Mouse (Mus musculus) midbrain, embryonic 10.5 days (tissue): ENCODE results near the gene Lyl1. TPM values are rescaled to one million over a fixed set of nuclear protein-coding genes. Genes with fewer than 3 reads are reported as not detected.

Experiments
- DNase-seq: peaks from one replicate; pipeline ENCODE4 v3.0.0-alpha.2; 2017; ENCODE audit warnings: low spot score
- H3K27ac ChIP-seq: fragments of 300-500 bp; sonication (generic); replicated peaks from 2 replicates; pipeline ENCODE4 v1.5.1; 2016; ENCODE audit warnings: mild to moderate bottlenecking
- H3K27me3 ChIP-seq: fragments of 300-500 bp; sonication (generic); 2 replicates; pipeline ENCODE4 v1.6.1; 2016; ENCODE audit warnings: low read depth, mild to moderate bottlenecking; ENCODE audit not compliant: poor library complexity, severe bottlenecking
- H3K36me3 ChIP-seq: fragments of 300-500 bp; sonication (generic); 2 replicates; pipeline ENCODE4 v1.6.1; 2016; ENCODE audit warnings: mild to moderate bottlenecking, moderate library complexity
- H3K4me1 ChIP-seq: fragments of 300-500 bp; sonication (generic); 2 replicates; pipeline ENCODE4 v1.6.1; 2016
- H3K4me3 ChIP-seq: fragments of 300-500 bp; sonication (generic); 2 replicates; pipeline ENCODE4 v1.5.1; 2016; ENCODE audit warnings: mild to moderate bottlenecking, moderate library complexity
- H3K9me3 ChIP-seq: fragments of 300-500 bp; sonication (generic); replicated peaks from 2 replicates; pipeline ENCODE4 v1.6.1; 2016; ENCODE audit warnings: mild to moderate bottlenecking
- WGBS: fragments of 180-500 bp; shearing (Covaris S2); methylation state at CpG from one replicate; pipeline ENCODE4 v1.1.7; 2016; 5-methylcytosine and 5-hydroxymethylcytosine counted together
- polyA plus RNA-seq: library from polyadenylated mRNA; unstranded; fragments of >200 nt; fragmentation: Nextera tagmentation; extraction: Ambion mirVana; gene quantifications from 2 replicates; pipeline ENCODE4 v1.2.1, GENCODE M21; 2016

The Lyl1 gene
- polyA plus RNA-seq, 1 experiment from 2014 or later = 5.8 TPM

GRCm38 (mm10) chr8:84699861-84700322 is 1.4 kb upstream of the Lyl1 start:
- Histone ChIP-seq H3K27ac (no peak overlapping the region; the same call in 1 of the 2 replicates), H3K27me3 (peaks cover 59% of the 10 kb centered on the region), H3K9me3 (no peaks in the 10 kb centered on the region), H3K4me3 (no peak overlapping the region; the same call in 1 of the 2 replicates), H3K4me1 (peaks cover 30% of the 10 kb centered on the region), H3K36me3 (peaks cover 53% of the 10 kb centered on the region)
- DNase-seq = peak; percentile 51
- 69% methylated on average over 7 of the region's 7 CpGs for WGBS

GRCm38 (mm10) chr8:84700526-84700925 is 731 bp upstream of the Lyl1 start:
- peaks cover 47% of the 10 kb centered on the region for H3K36me3 ChIP-seq
- H3K27ac ChIP-seq = no peak overlapping the region
- H3K9me3 ChIP-seq = no peaks in the 10 kb centered on the region
- H3K4me1 ChIP-seq = peaks cover 36% of the 10 kb centered on the region
- H3K4me3 ChIP-seq = no peak overlapping the region
- H3K27me3 ChIP-seq = peaks cover 66% of the 10 kb centered on the region
- 86% methylated on average over 5 of the region's 5 CpGs for WGBS
- no peak for DNase-seq

DNA sequence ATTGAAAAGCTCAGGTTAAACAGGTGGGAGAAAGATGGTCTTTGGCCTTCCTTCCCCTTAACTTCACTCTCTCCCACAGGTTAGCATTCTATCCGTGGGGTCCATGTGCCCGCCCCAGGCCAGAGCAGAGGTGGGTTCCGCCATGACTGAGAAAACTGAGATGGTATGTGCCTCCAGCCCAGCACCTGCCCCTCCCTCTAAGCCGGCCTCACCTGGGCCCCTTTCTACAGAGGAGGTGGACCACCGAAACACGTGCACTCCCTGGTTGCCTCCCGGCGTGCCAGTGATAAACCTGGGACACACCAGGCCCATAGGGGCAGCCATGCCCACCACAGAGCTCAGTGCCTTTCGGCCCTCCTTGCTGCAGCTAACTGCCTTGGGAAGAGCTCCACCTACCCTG is 1.3 kb downstream of the Lyl1 start:
- H3K4me3 ChIP-seq = peak overlapping the region; percentile 36
- peaks cover 86% of the 10 kb centered on the region for H3K27me3 ChIP-seq
- H3K27ac ChIP-seq = 0 out of 2 replicates have a peak overlapping the region, but pooled peaks have one; percentile 42
- WGBS = 72% methylated on average over 9 of the region's 9 CpGs
- H3K36me3 ChIP-seq = peaks cover 27% of the 10 kb centered on the region
- peaks cover 51% of the 10 kb centered on the region for H3K4me1 ChIP-seq
- no peak for DNase-seq
- no peaks in the 10 kb centered on the region for H3K9me3 ChIP-seq

- H3K27me3 ChIP-seq = peaks cover 90% of the 10 kb centered on the region
- no peak for DNase-seq
- WGBS = 80% methylated on average over 6 of the region's 6 CpGs
- H3K4me1 ChIP-seq = peaks cover 56% of the 10 kb centered on the region
- no peaks in the 10 kb centered on the region for H3K9me3 ChIP-seq
- H3K4me3 ChIP-seq = peak overlapping the region; percentile 36
- H3K27ac ChIP-seq = 0 out of 2 replicates have a peak overlapping the region, but pooled peaks have one; percentile 42
- peaks cover 22% of the 10 kb centered on the region for H3K36me3 ChIP-seq
These were observed 1.8 kb downstream of the Lyl1 start for GRCm38 (mm10) chr8:84702963-84703465.

- peaks cover 16% of the 10 kb centered on the region for H3K36me3 ChIP-seq
- peak overlapping the region; percentile 46 for H3K4me3 ChIP-seq
- no peaks in the 10 kb centered on the region for H3K9me3 ChIP-seq
- WGBS = 7% methylated on average over 38 of the region's 38 CpGs
- H3K4me1 ChIP-seq = peaks cover 62% of the 10 kb centered on the region
- H3K27ac ChIP-seq = peak overlapping the region; percentile 52
- no peak for DNase-seq
- peaks cover 97% of the 10 kb centered on the region for H3K27me3 ChIP-seq
These were observed 2.4 kb downstream of the Lyl1 start for GRCm38 (mm10) chr8:84703466-84704249.

DNA sequence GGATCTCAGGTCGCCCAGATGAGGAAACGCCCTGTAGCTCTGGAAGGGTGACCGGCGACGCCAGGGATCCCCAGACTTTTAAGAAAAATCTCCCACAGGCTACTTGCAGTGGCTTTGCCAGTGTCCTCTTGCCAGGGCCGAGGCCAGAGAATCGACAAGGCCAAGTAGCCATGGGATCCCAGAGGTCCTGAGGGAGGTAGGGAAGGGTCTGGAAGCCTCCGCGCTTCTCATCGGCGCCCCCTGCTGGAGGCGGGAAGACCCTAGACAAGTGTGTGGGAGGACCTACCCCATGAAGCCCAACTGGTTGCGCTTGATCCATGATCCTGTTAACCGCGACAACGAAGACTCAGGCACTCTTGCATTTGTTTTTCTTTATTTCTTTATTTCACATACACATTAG is 3.1 kb downstream of the Lyl1 start:
- peaks cover 9% of the 10 kb centered on the region for H3K36me3 ChIP-seq
- no peaks in the 10 kb centered on the region for H3K9me3 ChIP-seq
- DNase-seq = peak; percentile 85
- 2% methylated on average over 16 of the region's 16 CpGs for WGBS
- H3K27me3 ChIP-seq = peaks cover 100% of the 10 kb centered on the region
- peak overlapping the region; percentile 52; the same call in 1 of the 2 replicates for H3K27ac ChIP-seq
- peak overlapping the region; percentile 46 for H3K4me3 ChIP-seq
- H3K4me1 ChIP-seq = peaks cover 65% of the 10 kb centered on the region

DNA sequence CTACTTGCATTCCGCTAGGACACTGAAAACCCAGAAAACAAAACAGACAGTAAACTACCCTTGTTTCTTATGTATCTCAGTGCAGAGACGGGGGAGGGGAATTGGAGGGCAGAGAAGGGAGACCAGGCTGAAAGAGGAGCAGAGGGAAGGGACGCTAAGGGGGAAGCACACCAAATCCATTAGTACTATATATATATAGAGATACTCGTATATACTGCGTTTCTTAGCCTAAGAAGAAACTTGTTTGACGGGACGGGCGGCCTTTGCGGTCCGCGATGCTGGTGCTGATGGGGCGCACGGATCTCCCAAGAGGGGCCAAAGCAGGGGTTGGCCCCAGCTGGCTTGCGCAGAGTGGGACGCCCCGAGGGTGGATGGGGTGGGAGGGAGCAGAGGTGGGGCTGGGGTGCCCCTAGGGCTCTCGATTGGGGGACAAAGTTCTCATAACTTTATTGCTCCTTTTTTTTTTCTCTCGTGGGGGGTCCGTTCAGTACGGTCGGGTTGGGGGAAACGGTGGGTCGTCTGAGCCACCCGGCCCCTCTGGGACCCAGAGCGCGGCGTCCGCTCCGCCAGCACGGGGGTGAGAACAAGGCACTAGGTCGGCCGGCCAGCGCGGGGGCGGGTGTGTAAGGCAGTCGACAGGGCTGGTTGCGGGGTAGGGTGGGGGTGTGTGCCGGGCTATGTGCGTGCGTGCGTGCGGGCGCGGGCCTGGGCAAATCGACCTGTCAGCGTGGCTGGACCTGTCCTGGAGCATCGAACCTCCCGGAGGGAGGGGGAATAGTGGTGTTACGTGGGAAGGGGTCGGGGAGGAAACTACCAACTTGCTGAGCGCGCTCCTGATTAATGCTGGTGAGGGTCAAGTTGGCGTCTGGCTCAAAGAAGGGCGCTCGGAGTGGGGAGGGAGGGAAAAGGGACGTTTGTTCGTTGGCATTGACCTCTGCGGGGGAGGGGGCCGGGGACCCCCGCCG is 3.9 kb downstream of the Lyl1 start:
- Histone ChIP-seq H3K4me1 (peaks cover 68% of the 10 kb centered on the region), H3K9me3 (no peaks in the 10 kb centered on the region), H3K27ac (peak overlapping the region; percentile 38), H3K4me3 (peak overlapping the region; percentile 37), H3K36me3 (peaks cover under 1% of the 10 kb centered on the region; the same call in 1 of the 2 replicates), H3K27me3 (peaks cover 100% of the 10 kb centered on the region)
- DNase-seq = peak; percentile 49
- 2% methylated on average over 61 of the region's 61 CpGs for WGBS

- H3K4me1 ChIP-seq = peaks cover 70% of the 10 kb centered on the region
- no peak overlapping the region for H3K27ac ChIP-seq
- H3K36me3 ChIP-seq = no peaks in the 10 kb centered on the region
- H3K9me3 ChIP-seq = no peaks in the 10 kb centered on the region
- no peak for DNase-seq
- under 1% methylated on average over 12 of the region's 12 CpGs for WGBS
- peak overlapping the region; percentile 37; the same call in 1 of the 2 replicates for H3K4me3 ChIP-seq
- peaks cover 100% of the 10 kb centered on the region for H3K27me3 ChIP-seq
These were observed 4.7 kb downstream of the Lyl1 start for GRCm38 (mm10) chr8:84705960-84706359.

DNA sequence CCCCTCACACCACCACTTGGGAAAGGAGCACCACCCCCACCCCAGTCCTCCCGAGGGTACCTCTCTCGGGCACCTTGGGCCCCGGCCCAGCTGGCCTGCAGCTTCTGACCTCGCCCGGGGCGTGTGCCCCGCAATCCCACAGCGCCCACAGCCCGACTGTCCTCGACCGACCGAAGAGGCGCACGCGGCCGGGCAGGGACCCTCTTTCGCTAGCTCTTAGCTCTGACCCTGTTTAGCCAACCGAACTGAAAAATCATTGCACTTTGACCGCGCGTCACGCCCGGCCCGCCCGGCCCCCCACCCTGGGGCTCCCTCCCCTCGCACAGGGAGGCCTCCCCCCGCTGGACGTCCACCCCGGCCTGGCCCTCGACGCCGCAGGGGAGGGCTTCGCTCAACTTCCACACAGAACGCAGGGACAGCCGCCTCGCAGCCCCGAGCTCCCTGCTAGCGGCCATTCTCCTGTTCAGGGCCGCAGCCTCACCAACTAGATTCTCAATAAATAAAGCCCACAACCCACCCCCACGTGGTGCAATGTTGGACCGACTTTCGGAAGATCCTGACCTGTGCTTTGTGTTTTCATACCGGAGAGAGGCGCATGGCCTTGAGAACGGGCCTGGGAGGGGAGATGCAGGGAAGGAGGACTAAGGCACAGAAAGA is 5.5 kb downstream of the Lyl1 start:
- peak; percentile 72 for DNase-seq
- H3K9me3 ChIP-seq = no peaks in the 10 kb centered on the region
- peaks cover 100% of the 10 kb centered on the region for H3K27me3 ChIP-seq
- peak overlapping the region; percentile 39 for H3K4me3 ChIP-seq
- peak overlapping the region; percentile 69 for H3K27ac ChIP-seq
- under 1% methylated on average over 45 of the region's 45 CpGs for WGBS
- no peaks in the 10 kb centered on the region for H3K36me3 ChIP-seq
- H3K4me1 ChIP-seq = peaks cover 70% of the 10 kb centered on the region

DNA sequence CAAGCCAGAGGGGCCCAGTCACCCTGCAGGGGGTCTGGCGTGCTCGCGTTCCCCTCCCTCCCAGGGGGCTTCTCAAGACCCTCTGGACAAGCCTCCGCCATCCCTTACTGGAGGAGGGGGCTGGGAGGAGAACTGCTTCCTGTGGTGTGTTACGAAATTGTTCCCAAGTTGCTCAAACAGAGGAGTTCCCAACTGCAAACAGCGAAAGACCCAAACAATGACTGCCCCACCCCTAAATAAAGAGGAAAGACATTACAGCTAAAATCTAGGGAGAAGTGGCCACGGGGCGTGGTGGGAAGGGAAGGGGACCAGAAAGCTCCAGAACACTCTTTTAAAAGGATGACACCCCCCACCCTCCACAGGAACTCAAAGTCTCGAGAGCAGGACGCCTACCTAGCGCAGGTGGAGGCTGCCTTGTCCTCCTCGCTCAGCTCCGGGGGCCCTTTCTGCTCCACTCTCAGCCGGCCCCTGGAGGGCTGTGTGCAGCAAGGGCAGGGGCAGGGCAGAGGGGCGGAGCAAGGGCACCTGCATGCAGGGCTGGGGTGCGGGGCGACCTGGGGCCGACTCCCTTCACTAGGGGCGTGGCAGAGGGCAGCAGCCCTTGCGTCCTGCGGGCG is 6.1 kb downstream of the Lyl1 start:
- under 1% methylated on average over 22 of the region's 22 CpGs for WGBS
- Histone ChIP-seq H3K27ac (peak overlapping the region; percentile 69; the same call in 1 of the 2 replicates), H3K27me3 (peaks cover 100% of the 10 kb centered on the region), H3K4me3 (peak overlapping the region; percentile 39), H3K36me3 (no peaks in the 10 kb centered on the region), H3K4me1 (peaks cover 73% of the 10 kb centered on the region), H3K9me3 (no peaks in the 10 kb centered on the region)
- peak; percentile 48 for DNase-seq

DNA sequence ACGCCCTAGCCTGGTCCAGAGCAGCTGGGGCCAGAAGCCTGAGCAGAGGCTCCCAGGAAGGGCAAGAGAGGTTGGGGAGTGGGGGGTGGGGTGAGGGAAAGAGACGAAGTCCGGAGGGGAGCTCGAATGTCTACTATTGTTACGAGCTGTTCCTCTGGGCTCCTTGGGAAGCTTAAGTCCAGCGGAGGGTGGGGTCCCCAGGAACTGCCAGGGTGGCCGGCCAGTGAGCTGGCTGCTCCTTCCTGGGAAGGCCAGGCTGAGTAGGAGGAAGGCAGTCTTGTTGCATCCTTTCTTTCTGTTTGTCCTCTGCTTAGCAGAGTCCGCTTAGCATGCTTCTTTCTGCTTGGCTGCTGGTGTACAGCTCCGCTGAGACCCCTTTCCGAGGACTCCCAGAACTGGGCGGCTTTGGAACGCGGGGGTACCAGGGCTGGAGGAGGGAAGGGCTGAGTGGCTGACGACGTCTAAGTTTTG is 6.8 kb downstream of the Lyl1 start:
- 1% methylated on average over 15 of the region's 15 CpGs for WGBS
- Histone ChIP-seq H3K27ac (peak overlapping the region; percentile 14; the same call in 1 of the 2 replicates), H3K4me3 (peak overlapping the region; percentile 39), H3K27me3 (peaks cover 100% of the 10 kb centered on the region), H3K4me1 (peaks cover 81% of the 10 kb centered on the region), H3K36me3 (no peaks in the 10 kb centered on the region), H3K9me3 (no peaks in the 10 kb centered on the region)
- DNase-seq = peak; percentile 54
